Comparison of ENCODE assay signal across 27 mouse cellular contexts in genomic region chr13:114954516-114954915, GRCm38 (mm10).
"Had no signal": no experiment of that assay in that cellular context is flagged by ENCODE, and none has a peak within 500 bp of the region (broad histone marks: within the 10 kb centered on the region; RNA-seq: fewer than 3 reads in every experiment).

No protein-coding gene starts in this region.

- H3K4me2 ChIP-seq: heart, embryonic 12.5 days; hindbrain, embryonic 12.5 days; hindbrain, embryonic 14.5 days; intestine, embryonic 15.5 days; limb, embryonic 13.5 days; limb, embryonic 15.5 days; liver, embryonic 12.5 days had no signal

- H3K27me3 ChIP-seq: heart, embryonic 12.5 days; hindbrain, embryonic 12.5 days; intestine, embryonic 15.5 days; limb, embryonic 13.5 days; limb, embryonic 15.5 days; liver, embryonic 12.5 days had no signal

- H3K36me3 ChIP-seq: heart, embryonic 10.5 days; hindbrain, embryonic 10.5 days; hindbrain, embryonic 12.5 days; intestine, embryonic 15.5 days; limb, embryonic 13.5 days; limb, embryonic 15.5 days; liver, embryonic 12.5 days had no signal

- ATAC-seq: hindbrain, embryonic 16.5 days; inflammation-experienced regulatory T-cells, adult 6 months; intestine, embryonic 15.5 days; intestine, postnatal 0 days; liver, embryonic 12.5 days had no signal

- H3K4me3 ChIP-seq: gastrocnemius, adult 2 months; heart, adult 2 months; heart, embryonic 10.5 days; heart, embryonic 12.5 days; hindbrain, embryonic 10.5 days; hindbrain, embryonic 12.5 days; intestine, embryonic 15.5 days; limb, embryonic 13.5 days; limb, embryonic 15.5 days; liver, embryonic 12.5 days had no signal

- H3K27ac ChIP-seq: gastrocnemius, adult 2 months; heart, adult 2 months; heart, embryonic 10.5 days; hindbrain, embryonic 10.5 days; hindbrain, embryonic 12.5 days; hindbrain, embryonic 14.5 days; intestine, embryonic 15.5 days; kidney, postnatal 0 days; limb, embryonic 13.5 days; limb, embryonic 15.5 days; liver, embryonic 12.5 days had no signal

- H3K4me1 ChIP-seq: heart, embryonic 10.5 days; heart, embryonic 12.5 days; hindbrain, embryonic 10.5 days; hindbrain, embryonic 12.5 days; intestine, embryonic 15.5 days; limb, embryonic 13.5 days; limb, embryonic 15.5 days had no signal

- H3K9me3 ChIP-seq: heart, embryonic 10.5 days; heart, embryonic 12.5 days; hindbrain, embryonic 10.5 days; hindbrain, embryonic 12.5 days; intestine, embryonic 15.5 days; limb, embryonic 13.5 days; limb, embryonic 15.5 days; liver, embryonic 12.5 days had no signal

- H3K9ac ChIP-seq: heart, embryonic 12.5 days; hindbrain, embryonic 12.5 days; hindbrain, embryonic 14.5 days; intestine, embryonic 15.5 days; limb, embryonic 13.5 days; limb, embryonic 15.5 days; liver, embryonic 12.5 days had no signal

- DNase-seq: gastrocnemius, adult 2 months; gastrocnemius, postnatal 10 days; gastrocnemius, postnatal 25 days; heart, adult 11 months; heart, adult 2 months; heart, postnatal 10 days; heart, postnatal 4 days; kidney, adult 18-20 months; kidney, adult 8-10 months; kidney, postnatal 14 days; kidney, postnatal 36 days; layer of hippocampus, adult 9-11 months; layer of hippocampus, postnatal 36 days; left cerebral cortex, postnatal 4 days had no signal
